Mouse (Mus musculus): ENCODE measurements at regions not wholly inside any gene's neighbourhood (a gene's known extent, or its start where the extent isn't known, plus 50 kb on each side); places are given as distances from the start of the nearest gene placed in this dataset.

GRCm38 (mm10) chr17:64901721-64902623 lies 66.1 kb upstream of the 4930583I09Rik start:
- TF ChIP-seq CTCF (IDR thresholded peaks at IDR 0.05; ENCODE audit: extremely low read depth, insufficient read depth, low read length) (no peak), POLR2A (IDR thresholded peaks at IDR 0.05; ENCODE audit: extremely low read depth, insufficient read depth, low read length) (no peak)
- Histone ChIP-seq H3K27ac (ENCODE audit: insufficient read depth, low read length) (no peak overlapping the region), H3K4me1 (ENCODE audit: control insufficient read depth, insufficient read depth, low read length) (no peaks in the 10 kb centered on the region), H3K4me3 (ENCODE audit: insufficient read depth, low read length) (no peak overlapping the region)

DNA sequence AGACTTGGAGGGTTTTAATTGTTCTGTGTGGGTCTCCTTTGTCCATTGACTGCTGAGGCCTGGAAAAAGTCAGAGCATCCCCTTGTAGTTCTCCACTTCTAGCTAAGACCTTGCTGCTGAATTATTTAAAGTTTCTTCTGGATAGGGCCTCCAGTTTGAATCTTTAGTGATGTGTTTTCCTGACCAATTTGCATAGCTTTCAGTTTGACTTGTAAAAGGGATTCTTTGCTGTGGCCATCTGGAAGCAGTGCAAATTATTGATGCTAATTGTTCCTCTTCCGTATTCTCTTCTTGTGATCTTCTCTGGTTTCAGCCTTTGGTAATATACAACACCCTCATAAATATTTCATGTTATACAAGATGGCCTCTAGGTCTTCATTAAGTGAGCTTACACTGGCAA lies 61.6 kb upstream of the 4930583I09Rik start:
- TF ChIP-seq CTCF (IDR thresholded peaks at IDR 0.05; ENCODE audit: extremely low read depth, insufficient read depth, low read length): no peak
- TF ChIP-seq POLR2A (IDR thresholded peaks at IDR 0.05; ENCODE audit: extremely low read depth, insufficient read depth, low read length): no peak
- no peak overlapping the region for H3K27ac ChIP-seq (ENCODE audit: insufficient read depth, low read length)
- H3K4me1 ChIP-seq (ENCODE audit: control insufficient read depth, insufficient read depth, low read length): no peaks in the 10 kb centered on the region; the same call in 1 of the 2 replicates
- no peak overlapping the region for H3K4me3 ChIP-seq (ENCODE audit: insufficient read depth, low read length)

GRCm38 (mm10) chr17:64895886-64896285 lies 60.0 kb upstream of the 4930583I09Rik start:
- H3K27ac ChIP-seq (ENCODE audit: insufficient read depth, low read length): no peak overlapping the region
- no peak overlapping the region for H3K4me3 ChIP-seq (ENCODE audit: insufficient read depth, low read length)
- H3K4me1 ChIP-seq (ENCODE audit: control insufficient read depth, insufficient read depth, low read length): no peaks in the 10 kb centered on the region; the same call in 1 of the 2 replicates
- no peak for TF ChIP-seq POLR2A (IDR thresholded peaks at IDR 0.05; ENCODE audit: extremely low read depth, insufficient read depth, low read length)
- TF ChIP-seq CTCF (IDR thresholded peaks at IDR 0.05; ENCODE audit: extremely low read depth, insufficient read depth, low read length): no peak

DNA sequence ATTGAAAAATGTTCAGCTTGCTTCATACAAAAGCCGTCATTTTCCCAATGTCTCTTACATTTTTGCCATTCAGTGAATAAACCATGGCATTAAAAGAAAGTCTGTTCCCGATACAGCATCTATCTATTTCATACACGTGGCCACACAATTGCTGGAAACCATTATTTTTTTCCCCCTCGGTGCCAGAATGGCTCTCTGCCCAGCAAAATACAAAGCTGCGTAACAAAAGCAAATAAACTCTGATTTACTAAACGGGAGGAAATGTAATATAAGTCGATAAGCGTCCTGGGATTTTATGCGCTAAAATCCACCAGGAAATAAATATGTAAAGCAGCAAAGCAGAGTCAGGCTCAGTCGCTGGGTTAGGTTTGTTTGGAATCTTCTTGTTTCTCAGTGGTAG lies 59.6 kb upstream of the 4930583I09Rik start:
- Histone ChIP-seq H3K4me3 (ENCODE audit: insufficient read depth, low read length) (no peak overlapping the region), H3K4me1 (ENCODE audit: control insufficient read depth, insufficient read depth, low read length) (no peaks in the 10 kb centered on the region; the same call in 1 of the 2 replicates), H3K27ac (ENCODE audit: insufficient read depth, low read length) (no peak overlapping the region)
- TF ChIP-seq CTCF (IDR thresholded peaks at IDR 0.05; ENCODE audit: extremely low read depth, insufficient read depth, low read length) (no peak), POLR2A (IDR thresholded peaks at IDR 0.05; ENCODE audit: extremely low read depth, insufficient read depth, low read length) (no peak)

DNA sequence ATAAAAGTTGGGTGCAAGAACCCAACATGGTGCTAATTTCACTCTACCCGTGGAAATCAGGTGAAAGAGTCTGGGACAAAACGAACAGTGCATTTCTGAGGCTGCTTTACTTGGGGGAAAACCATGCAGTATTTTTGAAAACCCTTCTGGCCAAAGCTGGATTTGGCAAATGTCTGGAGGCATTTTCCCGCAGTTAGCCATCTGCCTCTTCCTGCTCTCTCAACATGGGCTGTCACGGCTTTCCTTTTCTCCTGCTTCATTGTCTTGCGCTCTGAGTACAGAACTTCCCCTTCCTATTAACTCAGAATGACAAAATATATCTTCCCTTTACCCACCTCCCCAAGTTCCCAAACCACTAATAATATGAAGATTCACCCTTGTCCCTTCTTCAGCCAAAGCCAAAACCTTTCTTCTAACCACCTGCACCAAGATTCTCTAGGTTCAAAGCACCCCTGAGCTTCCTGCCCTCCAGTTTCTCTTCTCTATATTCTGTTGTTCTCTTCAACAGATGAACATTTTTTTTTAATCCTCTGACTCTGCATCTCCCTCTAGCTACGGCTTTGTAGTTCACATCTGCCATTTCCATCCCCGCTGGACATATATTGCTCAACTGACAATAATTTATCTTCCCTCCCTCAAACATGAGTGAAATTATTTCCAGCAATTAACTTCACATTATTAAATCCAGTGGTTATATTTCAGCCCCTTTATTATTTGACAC lies 57.5 kb upstream of the 4930583I09Rik start:
- H3K27ac ChIP-seq (ENCODE audit: insufficient read depth, low read length): no peak overlapping the region
- TF ChIP-seq CTCF (IDR thresholded peaks at IDR 0.05; ENCODE audit: extremely low read depth, insufficient read depth, low read length) (no peak), POLR2A (IDR thresholded peaks at IDR 0.05; ENCODE audit: extremely low read depth, insufficient read depth, low read length) (no peak)

More for the DNA sequence above, 57.5 kb upstream of the 4930583I09Rik start:
- Histone ChIP-seq H3K4me1 (ENCODE audit: control insufficient read depth, insufficient read depth, low read length) (no peaks in the 10 kb centered on the region; the same call in 1 of the 2 replicates), H3K4me3 (ENCODE audit: insufficient read depth, low read length) (no peak overlapping the region)

Data from cortical plate, adult 2 months (tissue).